Mouse (Mus musculus) kidney, adult 9 months (tissue): Measurements from ENCODE around the gene Alkbh4.
"Not testable (repeated sequence)": the region's sequence is repeated elsewhere in the genome, so short reads cannot be mapped to it uniquely, and the experiment has no call there.

Experiments
- DNase-seq: peaks from one replicate; pipeline ENCODE4 v3.0.0; 2022

Gene Alkbh4

GRCm38 (mm10) chr5:136143161-136143755 lies 7.3 kb downstream of the Alkbh4 start:
- DNase-seq, result no peak

GRCm38 (mm10) chr5:136144606-136145430 lies 8.9 kb downstream of the Alkbh4 start:
- no peak for DNase-seq

- no peak for DNase-seq
These were observed 11.0 kb downstream of the Alkbh4 start for GRCm38 (mm10) chr5:136146936-136147335.

- DNase-seq, result no peak
These were observed 11.8 kb downstream of the Alkbh4 start for GRCm38 (mm10) chr5:136147704-136148103.

GRCm38 (mm10) chr5:136149134-136149576 lies 13.2 kb downstream of the Alkbh4 start:
- not testable (repeated sequence) for DNase-seq

- DNase-seq, result no peak
These were observed 16.4 kb downstream of the Alkbh4 start for GRCm38 (mm10) chr5:136152365-136152764.

GRCm38 (mm10) chr5:136155399-136155798 lies 19.5 kb downstream of the Alkbh4 start:
- DNase-seq, result no peak

GRCm38 (mm10) chr5:136160084-136160483 lies 24.1 kb downstream of the Alkbh4 start:
- not testable (repeated sequence) for DNase-seq

GRCm38 (mm10) chr5:136163807-136164474 lies 28.0 kb downstream of the Alkbh4 start:
- no peak for DNase-seq

GRCm38 (mm10) chr5:136165246-136165645 lies 29.3 kb downstream of the Alkbh4 start:
- no peak for DNase-seq

- no peak for DNase-seq
These were observed 31.4 kb downstream of the Alkbh4 start for GRCm38 (mm10) chr5:136167296-136167695.

- no peak for DNase-seq
These were observed 32.1 kb downstream of the Alkbh4 start for GRCm38 (mm10) chr5:136168071-136168470.

GRCm38 (mm10) chr5:136169626-136170511 lies 33.9 kb downstream of the Alkbh4 start:
- DNase-seq, result peak; percentile 31

GRCm38 (mm10) chr5:136170512-136171362 lies 34.8 kb downstream of the Alkbh4 start, which contains the start of gene Orai2:
Gene Orai2 (minus strand): TSS chr5:136170713.
- peak; percentile 68 for DNase-seq

- peak; percentile 15 for DNase-seq
These were observed 35.7 kb downstream of the Alkbh4 start for GRCm38 (mm10) chr5:136171363-136172341.

GRCm38 (mm10) chr5:136172939-136173338 lies 37.0 kb downstream of the Alkbh4 start:
- DNase-seq, result no peak

GRCm38 (mm10) chr5:136173606-136174463 lies 37.9 kb downstream of the Alkbh4 start:
- peak; percentile 61 for DNase-seq

GRCm38 (mm10) chr5:136179594-136179993 lies 43.6 kb downstream of the Alkbh4 start:
- no peak for DNase-seq

- DNase-seq, result no peak
These were observed 45.3 kb downstream of the Alkbh4 start for GRCm38 (mm10) chr5:136181197-136181596.
